Mouse (Mus musculus) small intestine, adult 2 months (tissue): ENCODE measurements at regions not wholly inside any gene's neighbourhood (a gene's known extent, or its start where the extent isn't known, plus 50 kb on each side); places are given as distances from the start of the nearest gene placed in this dataset.

Source experiments
- CTCF ChIP-seq: fragments of 200-500 bp; IDR thresholded peaks from 2 replicates; pipeline ENCODE4 v1.5.1; 2012; ENCODE audit warnings: low read depth, mild to moderate bottlenecking, control low read depth, inconsistent platforms, low read length, moderate library complexity, mixed read lengths; ENCODE audit not compliant: insufficient replicate concordance, insufficient read length; ENCODE audit errors: extremely low read depth
- POLR2A ChIP-seq: fragments of 200-500 bp; IDR thresholded peaks from 2 replicates; pipeline ENCODE4 v1.6.1; 2012; ENCODE audit warnings: low read depth, mild to moderate bottlenecking, control low read depth, inconsistent platforms, low read length, moderate library complexity

DNA sequence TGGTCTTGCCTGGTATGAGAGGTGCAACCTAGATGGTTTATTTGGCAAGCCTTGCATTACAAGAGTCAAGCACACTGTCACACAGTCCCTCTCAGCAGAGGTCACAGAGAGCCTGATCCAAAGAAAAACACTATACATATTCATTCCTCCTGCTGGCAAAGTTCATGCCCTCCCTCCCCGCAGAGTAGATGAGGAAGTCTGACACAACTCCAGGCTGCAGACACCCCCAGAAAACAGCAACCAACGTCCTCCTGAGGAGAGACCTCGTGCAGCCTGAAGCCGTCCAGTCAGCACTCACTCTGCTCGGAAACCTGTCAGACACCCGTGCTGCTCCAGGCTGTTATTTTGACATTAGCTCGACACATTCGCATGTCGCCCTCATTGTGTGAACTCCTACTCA lies 302.4 kb upstream of the G2e3 start:
- TF ChIP-seq POLR2A (no peak), CTCF (no peak)
